Mouse (Mus musculus) forebrain, embryonic 15.5 days (tissue): ENCODE measurements at regions not wholly inside any gene's neighbourhood (a gene's known extent, or its start where the extent isn't known, plus 50 kb on each side); places are given as distances from the start of the nearest gene placed in this dataset.

ENCODE experiments used
- ATAC-seq: fragments of 200-750 bp; cut with Nextera tagmentation; replicated peaks from 2 replicates; pipeline ENCODE4 v1.8.0; 2017; ENCODE audit warnings: mild to moderate bottlenecking, moderate TSS enrichment, moderate library complexity
- H3K27ac ChIP-seq: fragments of 300-500 bp; sonication (generic); replicated peaks from 2 replicates; pipeline ENCODE4 v1.5.1; 2015; ENCODE audit warnings: mild to moderate bottlenecking, inconsistent platforms
- H3K27me3 ChIP-seq: fragments of 300-500 bp; sonication (generic); 2 replicates; pipeline ENCODE4 v1.6.1; 2015; ENCODE audit warnings: inconsistent platforms
- H3K36me3 ChIP-seq: fragments of 300-500 bp; sonication (generic); 2 replicates; pipeline ENCODE4 v1.6.1; 2015; ENCODE audit warnings: mild to moderate bottlenecking, inconsistent platforms
- H3K4me1 ChIP-seq: fragments of 300-500 bp; sonication (generic); 2 replicates; pipeline ENCODE4 v1.6.1; 2015; ENCODE audit warnings: inconsistent platforms
- H3K4me2 ChIP-seq: fragments of 300-500 bp; sonication (generic); replicated peaks from 2 replicates; pipeline ENCODE4 v1.6.1; 2015; ENCODE audit warnings: mild to moderate bottlenecking, inconsistent platforms
- H3K4me3 ChIP-seq: fragments of 300-500 bp; sonication (generic); 2 replicates; pipeline ENCODE4 v1.5.1; 2015; ENCODE audit warnings: mild to moderate bottlenecking, inconsistent platforms
- H3K9ac ChIP-seq: fragments of 300-500 bp; sonication (generic); replicated peaks from 2 replicates; pipeline ENCODE4 v1.6.1; 2015; ENCODE audit warnings: mild to moderate bottlenecking, inconsistent platforms
- H3K9me3 ChIP-seq: fragments of 300-500 bp; sonication (generic); 2 replicates; pipeline ENCODE4 v1.6.1; 2016; ENCODE audit warnings: inconsistent platforms
- WGBS: fragments of 180-500 bp; shearing (Covaris S2); methylation state at CpG from one replicate; pipeline ENCODE4 v1.1.7; 2015; ENCODE audit warnings: mixed read lengths; 5-methylcytosine and 5-hydroxymethylcytosine counted together

GRCm38 (mm10) chr2:107713706-107714105, 423.3 kb downstream of the Kcna4 start:
- H3K36me3 ChIP-seq = no peaks in the 10 kb centered on the region
- no peaks in the 10 kb centered on the region for H3K4me1 ChIP-seq
- H3K27me3 ChIP-seq = no peaks in the 10 kb centered on the region
- no peaks in the 10 kb centered on the region for H3K9me3 ChIP-seq
- H3K4me2 ChIP-seq = no peak overlapping the region
- no peak overlapping the region for H3K27ac ChIP-seq
- no peak overlapping the region for H3K4me3 ChIP-seq
- no peak overlapping the region for H3K9ac ChIP-seq
- no peak for ATAC-seq

GRCm38 (mm10) chr2:107729469-107729868, 439.0 kb downstream of the Kcna4 start:
- no peak overlapping the region for H3K27ac ChIP-seq
- no peak overlapping the region for H3K4me3 ChIP-seq
- H3K4me1 ChIP-seq = no peaks in the 10 kb centered on the region
- WGBS = 65% methylated on average over 4 of the region's 4 CpGs
- H3K9me3 ChIP-seq = no peaks in the 10 kb centered on the region
- no peaks in the 10 kb centered on the region for H3K36me3 ChIP-seq
- no peak for ATAC-seq
- H3K4me2 ChIP-seq = no peak overlapping the region
- H3K27me3 ChIP-seq = no peaks in the 10 kb centered on the region
- H3K9ac ChIP-seq = no peak overlapping the region

GRCm38 (mm10) chr2:107734291-107734690, 443.9 kb downstream of the Kcna4 start:
- no peak overlapping the region for H3K4me3 ChIP-seq
- ATAC-seq = peak; percentile 66; the same call in 1 of the 2 replicates
- no peak overlapping the region for H3K9ac ChIP-seq
- no peak overlapping the region for H3K27ac ChIP-seq
- no peaks in the 10 kb centered on the region for H3K36me3 ChIP-seq
- no peaks in the 10 kb centered on the region for H3K9me3 ChIP-seq
- H3K27me3 ChIP-seq = no peaks in the 10 kb centered on the region
- no peak overlapping the region for H3K4me2 ChIP-seq
- H3K4me1 ChIP-seq = no peaks in the 10 kb centered on the region
- WGBS = 16% methylated on average over 3 of the region's 3 CpGs

GRCm38 (mm10) chr2:107734703-107735102, 444.3 kb downstream of the Kcna4 start:
- Histone ChIP-seq H3K27ac (no peak overlapping the region), H3K9me3 (no peaks in the 10 kb centered on the region), H3K9ac (no peak overlapping the region), H3K27me3 (no peaks in the 10 kb centered on the region), H3K36me3 (no peaks in the 10 kb centered on the region), H3K4me2 (no peak overlapping the region), H3K4me1 (no peaks in the 10 kb centered on the region), H3K4me3 (no peak overlapping the region)
- no peak for ATAC-seq
